Mouse (Mus musculus) lung, adult 2 months (tissue): ENCODE measurements around the gene Ubash3b.
A peak's percentile ranks its signal among the peaks of the same experiment; 100 is the strongest.

Source experiments
- CTCF ChIP-seq: fragments of 200-500 bp; IDR thresholded peaks from 2 replicates; pipeline ENCODE4 v1.5.1; 2011; ENCODE audit warnings: mild to moderate bottlenecking, low read length, control low read depth; ENCODE audit not compliant: insufficient read depth
- POLR2A ChIP-seq: fragments of 200-500 bp; IDR thresholded peaks from 2 replicates; pipeline ENCODE4 v1.6.1; 2011; ENCODE audit warnings: low read depth, mild to moderate bottlenecking, control low read depth, low read length, borderline replicate concordance; ENCODE audit errors: extremely low read depth

GRCm38 (mm10) chr9:40989940-40990588 is 171.4 kb downstream of the Ubash3b start:
- TF ChIP-seq CTCF (0 out of 2 replicates have a peak, but pooled peaks have one; percentile 10), POLR2A (no peak)
